Comparison of ENCODE assay signal across 12 mouse cellular contexts in genomic region chr2:90818710-90819109, GRCm38 (mm10). TPM values are rescaled to one million over a fixed set of nuclear protein-coding genes. Genes with fewer than 3 reads are reported as not detected.
"Had no signal": no experiment of that assay in that cellular context is flagged by ENCODE, and none has a peak within 500 bp of the region (broad histone marks: within the 10 kb centered on the region; RNA-seq: fewer than 3 reads in every experiment).

No protein-coding gene starts in this region.

- H3K4me1 ChIP-seq: limb, embryonic 10.5 days; liver, embryonic 15.5 days; midbrain, embryonic 13.5 days had no signal

- H3K4me3 ChIP-seq: limb, embryonic 10.5 days; liver, embryonic 15.5 days; midbrain, embryonic 13.5 days had no signal

- ATAC-seq: lung, postnatal 0 days; midbrain, embryonic 13.5 days had no signal

- DNase-seq: kidney, adult 11 months; kidney, adult 9 months; kidney, postnatal 36 days; layer of hippocampus, adult 9-11 months; layer of hippocampus, postnatal 36 days; lung, adult 2 months; lung, postnatal 36 days had no signal

- H3K27ac ChIP-seq: kidney, postnatal 0 days; limb, embryonic 10.5 days; liver, embryonic 15.5 days; midbrain, embryonic 13.5 days had no signal

- H3K27me3 ChIP-seq: liver, embryonic 15.5 days; midbrain, embryonic 13.5 days had no signal

RNA-seq across cellular contexts. Expression of gene Agbl2, which starts 36.2 kb away (rescaled TPM):
- polyA plus RNA-seq: liver, embryonic 15.5 days had no signal
